Mouse (Mus musculus) naive thymus-derived CD4-positive, alpha-beta T cell, adult 2 months (primary cell): ENCODE data around the gene Zfp266.

ENCODE experiments used
- DNase-seq: peaks from one replicate; pipeline ENCODE4 v3.0.0-alpha.2; 2011; ENCODE audit warnings: low read depth

Gene Zfp266

DNA sequence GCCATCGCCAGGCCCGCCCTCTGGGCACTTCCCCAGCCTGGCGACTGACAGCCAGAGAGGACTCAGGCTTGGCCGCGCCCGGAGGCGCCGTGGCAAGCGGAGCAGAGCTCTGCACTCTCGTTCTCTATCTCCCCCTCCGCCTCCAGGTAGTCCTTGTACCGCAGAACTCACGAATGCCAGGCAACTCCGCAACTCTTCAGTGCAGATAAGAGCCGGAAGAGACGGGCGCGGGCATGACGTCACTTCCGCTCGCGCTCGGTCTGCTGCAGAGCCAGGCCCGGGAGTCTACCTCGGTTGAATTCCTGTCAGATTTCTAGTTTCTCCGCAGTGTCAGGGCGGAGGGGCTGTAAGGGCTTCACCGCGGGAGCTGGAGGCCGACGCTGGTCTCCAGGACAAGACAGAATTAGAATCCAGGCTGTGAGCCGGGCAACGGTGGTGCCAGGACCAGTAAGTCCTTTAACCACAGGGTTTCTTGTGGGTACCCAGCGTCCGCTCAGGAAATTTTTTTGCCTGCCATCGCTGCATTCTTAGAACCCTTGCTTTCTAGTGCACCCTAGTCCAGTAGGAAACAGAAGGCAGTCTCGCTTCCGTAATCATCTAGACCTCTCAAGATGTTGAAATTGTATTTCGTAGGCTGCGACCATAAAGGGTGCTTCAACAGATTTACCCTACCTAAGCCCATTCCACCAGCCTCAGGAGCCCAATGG, 28.5 kb downstream of the Zfp266 start, which contains the start of gene Zfp426:
Gene Zfp426, minus strand, starts transcription at position 220 of the 707 bp plus-strand sequence.
- peak; percentile 96 for DNase-seq

DNA sequence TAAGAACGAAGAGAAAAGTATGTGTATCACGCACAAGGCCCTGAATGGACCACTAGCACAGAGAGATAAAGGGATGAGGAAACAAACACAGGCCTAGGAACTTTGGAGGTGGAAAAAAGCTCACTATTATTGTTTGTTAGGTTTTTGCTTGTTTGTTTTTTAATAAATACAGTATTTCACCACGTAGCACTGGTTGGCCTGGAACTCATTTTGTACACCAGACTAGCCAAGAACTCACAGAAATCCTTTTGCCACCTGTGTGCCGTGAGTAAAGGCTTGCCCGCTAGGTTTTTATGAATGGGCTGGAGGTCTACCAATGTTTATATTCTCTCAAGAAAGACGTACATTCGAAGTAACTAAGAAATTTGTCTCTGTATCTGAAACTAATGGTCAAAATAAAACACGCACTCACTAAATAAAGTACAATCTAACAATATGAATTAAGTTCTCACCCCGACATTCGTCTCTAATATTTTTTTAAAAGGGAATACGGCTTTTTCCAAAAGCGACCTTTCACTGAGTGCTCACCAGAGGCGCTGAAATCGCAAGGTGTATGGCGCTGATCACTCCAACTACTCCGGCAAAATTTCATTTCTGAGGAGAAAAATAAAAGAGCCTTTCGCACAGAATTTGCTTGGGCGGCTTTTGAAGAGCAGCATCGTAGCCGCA, 29.2 kb downstream of the Zfp266 start:
- no peak for DNase-seq

DNA sequence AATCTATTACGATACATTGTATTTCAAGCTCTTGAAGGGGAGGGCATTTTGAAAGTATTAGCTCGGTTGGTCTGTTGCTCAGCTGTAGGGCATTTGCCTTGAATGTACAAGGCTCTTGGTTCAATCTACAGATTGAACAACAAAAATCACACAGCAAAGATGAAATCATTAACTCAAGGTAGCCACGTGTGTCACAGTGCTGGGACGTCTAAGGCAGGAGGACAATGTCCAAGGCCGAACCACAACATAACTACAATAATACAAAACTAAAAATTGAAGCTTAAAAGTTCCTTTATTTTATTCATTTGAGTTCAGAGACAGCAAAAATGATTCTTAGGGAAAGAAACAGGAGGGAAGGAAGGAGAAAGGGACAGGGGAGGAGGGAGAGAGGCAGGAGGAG, 31.7 kb downstream of the Zfp266 start:
- no peak for DNase-seq

DNA sequence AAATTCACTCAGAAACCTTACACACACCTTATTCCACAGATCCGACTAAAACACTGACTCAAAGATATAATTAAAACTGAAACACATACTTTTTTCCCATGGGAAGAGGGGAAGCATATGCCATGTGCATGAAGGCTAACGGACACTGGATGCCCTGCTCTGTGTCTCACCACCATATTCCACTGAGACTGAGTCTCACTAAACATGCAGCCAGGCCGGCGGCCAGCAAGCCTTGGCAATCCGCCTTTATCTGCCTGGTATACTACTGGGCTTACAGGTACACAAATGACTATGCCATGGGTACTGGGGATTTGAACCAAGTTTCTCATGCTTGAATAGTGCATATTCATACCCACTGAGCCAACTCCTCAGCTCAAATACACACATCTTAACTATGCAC, 41.8 kb downstream of the Zfp266 start:
- DNase-seq, result no peak

DNA sequence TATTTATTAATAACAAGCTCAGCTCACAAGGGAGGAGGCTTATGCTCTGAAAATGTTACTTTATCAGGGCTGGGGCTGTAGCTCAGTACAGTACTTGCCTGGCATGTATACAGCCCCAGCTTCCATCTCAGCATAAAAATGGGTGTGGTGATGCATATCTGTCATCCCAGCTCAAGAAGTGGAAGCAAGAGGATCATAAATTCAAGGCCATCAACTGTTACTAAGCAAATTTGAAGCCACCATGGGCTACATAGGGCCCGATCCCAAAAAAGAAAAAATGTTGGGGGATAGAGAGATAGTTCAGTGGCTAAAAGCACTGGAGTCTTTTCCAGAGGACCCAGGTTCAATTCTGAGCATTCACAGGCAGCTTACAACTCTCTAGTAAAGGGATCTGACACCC, 44.6 kb downstream of the Zfp266 start:
- DNase-seq, result no peak

DNA sequence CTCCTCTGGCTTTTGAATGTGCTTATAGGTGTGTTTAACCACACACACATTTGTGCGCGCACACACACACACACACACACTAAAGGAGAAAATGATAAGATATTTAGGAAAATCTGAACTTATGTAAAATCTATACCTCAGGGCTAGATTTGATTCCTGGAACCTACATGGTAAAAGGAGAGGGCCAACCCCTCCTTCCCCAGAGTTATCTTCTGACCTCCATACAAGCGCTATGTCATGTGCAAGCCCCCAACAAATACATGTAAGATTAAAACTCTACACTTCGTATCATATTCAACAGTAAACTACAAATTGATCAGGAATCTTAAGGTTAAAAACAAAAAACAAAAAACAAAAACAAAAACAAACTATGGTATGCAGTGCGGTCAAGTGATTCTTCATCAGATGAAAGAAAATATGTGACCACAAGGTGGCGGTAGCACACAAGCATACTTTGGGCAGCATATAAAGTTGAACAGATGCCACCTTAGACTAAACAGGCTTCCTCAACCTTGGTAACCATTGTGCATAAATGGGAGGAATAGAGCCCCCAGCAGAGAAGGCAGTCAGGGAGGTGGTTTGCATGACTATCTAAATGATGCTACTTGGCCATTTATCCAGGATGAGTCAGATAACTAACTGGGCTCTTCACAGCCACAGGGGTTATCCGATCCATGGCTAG, 54.3 kb downstream of the Zfp266 start:
- peak; percentile 87 for DNase-seq

DNA sequence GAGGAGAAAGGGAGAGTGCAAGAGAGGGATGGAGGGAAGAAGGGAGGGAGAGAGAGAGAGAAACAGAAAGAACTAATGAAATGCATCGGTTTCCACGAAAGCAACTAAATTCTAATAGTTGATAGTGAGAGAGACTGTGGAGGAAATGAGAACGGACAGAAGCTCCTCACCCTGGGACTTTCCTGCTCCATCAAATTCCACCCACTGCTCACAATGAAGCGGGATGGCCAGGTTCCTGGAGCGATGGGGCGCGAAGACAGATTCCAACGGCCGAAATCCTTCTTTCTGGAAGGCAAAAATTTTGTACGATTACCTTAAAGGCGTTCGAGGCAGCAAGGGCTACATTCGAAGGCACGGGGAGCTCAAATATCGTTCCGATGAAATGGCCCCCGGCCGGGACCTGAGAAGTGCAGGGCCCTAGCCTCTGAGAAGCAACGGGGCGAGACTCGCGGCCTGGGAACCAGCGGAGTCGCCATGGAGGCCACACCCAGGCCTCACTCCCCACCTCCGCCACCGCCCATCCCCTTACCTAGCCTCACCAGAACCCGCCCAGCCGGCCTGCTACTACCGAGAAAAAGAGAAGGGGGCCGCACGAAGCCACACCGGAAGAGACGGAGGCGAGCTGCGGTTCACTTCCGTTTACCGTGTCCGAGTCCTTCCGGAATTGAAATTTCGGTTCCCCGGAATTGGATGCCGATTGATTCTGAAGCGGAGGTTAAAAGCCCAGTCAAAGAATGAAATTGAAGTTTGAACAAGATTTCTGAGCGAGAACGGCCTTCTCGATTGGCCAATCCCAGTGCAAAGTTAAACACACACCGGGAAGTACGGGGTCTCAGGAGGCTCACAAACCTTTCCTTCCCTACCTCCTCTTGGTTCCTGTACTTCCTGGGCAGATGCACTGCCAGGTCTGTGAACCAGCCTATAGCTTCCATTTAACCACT, 61.6 kb downstream of the Zfp266 start, which contains the start of gene Zfp26:
Gene Zfp26, minus strand, starts transcription at position 786 of the 941 bp plus-strand sequence.
- DNase-seq, result peak; percentile 84

DNA sequence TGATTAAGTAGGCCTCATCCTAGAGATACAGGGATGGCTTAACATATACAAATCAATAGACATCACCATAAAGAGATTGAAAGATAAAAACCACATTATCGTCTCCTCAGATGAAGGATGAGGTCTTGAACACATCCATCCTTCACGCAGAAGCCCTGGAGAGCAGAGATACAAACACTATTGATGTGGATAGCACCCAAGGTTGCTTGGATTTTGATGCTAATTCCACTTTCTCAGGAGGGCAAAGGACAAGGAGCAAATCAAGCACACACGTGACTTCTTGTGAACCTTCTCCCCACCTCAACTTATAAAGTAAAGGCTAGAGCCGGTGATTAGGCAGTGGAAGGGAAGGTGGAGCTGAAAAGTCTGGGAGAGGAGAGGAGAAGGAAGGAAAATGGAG, 67.6 kb downstream of the Zfp266 start:
- DNase-seq, result no peak

DNA sequence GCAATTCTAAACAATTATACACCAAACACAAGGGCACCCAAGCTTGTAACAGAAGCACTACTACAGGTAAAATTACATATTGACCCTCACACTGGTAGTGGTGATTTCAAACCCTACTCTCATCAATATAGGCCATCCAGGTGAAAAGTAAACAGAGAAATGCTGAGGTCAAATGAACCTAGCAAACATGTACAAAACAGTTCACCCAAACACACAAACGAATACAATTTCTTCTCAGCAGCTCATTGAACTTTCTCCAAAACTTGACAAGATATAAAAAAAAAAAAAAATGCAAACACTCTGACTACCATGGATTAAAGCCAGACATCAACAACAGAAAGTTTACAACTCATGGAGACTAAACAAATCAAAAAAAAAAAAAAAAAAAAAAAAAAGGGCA, 69.7 kb downstream of the Zfp266 start:
- no peak for DNase-seq
